Mouse (Mus musculus) intestine, embryonic 14.5 days (tissue): ENCODE results near the gene Chtop. TPM values are rescaled to one million over a fixed set of nuclear protein-coding genes. Genes with fewer than 3 reads are reported as not detected.
A peak's percentile ranks its signal among the peaks of the same experiment; 100 is the strongest.

Source experiments
- ATAC-seq: fragments of 200-750 bp; cut with Nextera tagmentation; replicated peaks from 2 replicates; pipeline ENCODE4 v1.8.0; 2017; ENCODE audit warnings: low read depth, moderate number of reproducible peaks, moderate TSS enrichment, moderate library complexity; ENCODE audit not compliant: low FRiP score, low TSS enrichment
- DNase-seq: peaks from one replicate; pipeline ENCODE4 v3.0.0-alpha.2; 2018; ENCODE audit warnings: low spot score
- H3K27ac ChIP-seq: fragments of 300-500 bp; sonication (generic); 2 replicates; pipeline ENCODE4 v1.5.1; 2014; ENCODE audit warnings: low read depth, mild to moderate bottlenecking, control low read depth
- H3K27me3 ChIP-seq: fragments of 300-500 bp; sonication (generic); replicated peaks from 2 replicates; pipeline ENCODE4 v1.6.1; 2014; ENCODE audit warnings: low read length, control low read depth; ENCODE audit not compliant: control insufficient read depth, insufficient read depth
- H3K36me3 ChIP-seq: fragments of 300-500 bp; sonication (generic); 2 replicates; pipeline ENCODE4 v1.6.1; 2014; ENCODE audit warnings: low read length, control low read depth; ENCODE audit not compliant: control insufficient read depth, insufficient read depth
- H3K4me1 ChIP-seq: fragments of 300-500 bp; sonication (generic); replicated peaks from 2 replicates; pipeline ENCODE4 v1.6.1; 2014; ENCODE audit warnings: low read length, control low read depth, mixed read lengths; ENCODE audit not compliant: control insufficient read depth, insufficient read depth
- H3K4me2 ChIP-seq: fragments of 300-500 bp; sonication (generic); 2 replicates; pipeline ENCODE4 v1.6.1; 2014; ENCODE audit warnings: low read length
- H3K4me3 ChIP-seq: fragments of 300-500 bp; sonication (generic); 2 replicates; pipeline ENCODE4 v1.5.1; 2014; ENCODE audit warnings: low read depth, low read length, control low read depth, mixed read lengths
- H3K9ac ChIP-seq: fragments of 300-500 bp; sonication (generic); 2 replicates; pipeline ENCODE4 v1.6.1; 2014; ENCODE audit warnings: mild to moderate bottlenecking, low read length
- H3K9me3 ChIP-seq: fragments of 300-500 bp; sonication (generic); 2 replicates; pipeline ENCODE4 v1.6.1; 2016; ENCODE audit warnings: low read length, control low read depth; ENCODE audit not compliant: control insufficient read depth
- WGBS: fragments of 180-500 bp; shearing (Covaris S2); extraction: QIAGEN DNeasy Blood & Tissue Kit; methylation state at CpG from one replicate; pipeline ENCODE4 v1.1.7; 2014; 5-methylcytosine and 5-hydroxymethylcytosine counted together
- polyA plus RNA-seq: library from polyadenylated mRNA; unstranded; fragments of >200 nt; fragmentation: Nextera tagmentation; extraction: Ambion mirVana; gene quantifications from 2 replicates; pipeline ENCODE4 v1.2.1, GENCODE M21; 2014

Gene Chtop
- polyA plus RNA-seq, 1 experiment from 2014 or later: 87.0 TPM

- Histone ChIP-seq H3K4me2 (peak within 1 kb of the TSS; percentile 82), H3K4me1 (peaks cover 7% of the 10 kb centered on the region; the same call in 1 of the 2 replicates), H3K36me3 (peaks cover 36% of the 10 kb centered on the region), H3K4me3 (peak within 1 kb of the TSS; percentile 84), H3K9me3 (no peaks in the 10 kb centered on the region), H3K27me3 (no peaks in the 10 kb centered on the region), H3K27ac (peak within 1 kb of the TSS; percentile 91), H3K9ac (peak within 1 kb of the TSS; percentile 92)
- peak; percentile 99 for DNase-seq
- ATAC-seq: peak; percentile 99
- under 1% methylated on average over 45 of the region's 45 CpGs for WGBS
Observed at GRCm38 (mm10) chr3:90475831-90476611, 33.3 kb downstream of the Chtop start, which contains the start of gene Ilf2. Gene Ilf2, plus strand, starts transcription at chr3:90476126.

GRCm38 (mm10) chr3:90475151-90475830 lies 34.0 kb downstream of the Chtop start:
- ATAC-seq: peak; percentile 26
- Histone ChIP-seq H3K4me3 (peak overlapping the region; percentile 84), H3K27ac (no peak overlapping the region), H3K9me3 (no peaks in the 10 kb centered on the region), H3K4me1 (peaks cover 7% of the 10 kb centered on the region; the same call in 1 of the 2 replicates), H3K9ac (no peak overlapping the region), H3K27me3 (no peaks in the 10 kb centered on the region), H3K36me3 (peaks cover 28% of the 10 kb centered on the region), H3K4me2 (peak overlapping the region; percentile 49)
- DNase-seq: no peak
- WGBS: 40% methylated on average over 15 of the region's 16 CpGs

- H3K27me3 ChIP-seq: no peaks in the 10 kb centered on the region
- WGBS: 20% methylated on average over 3 of the region's 3 CpGs
- peaks cover 5% of the 10 kb centered on the region; the same call in 1 of the 2 replicates for H3K4me1 ChIP-seq
- H3K9ac ChIP-seq: no peak overlapping the region
- H3K9me3 ChIP-seq: no peaks in the 10 kb centered on the region
- H3K36me3 ChIP-seq: no peaks in the 10 kb centered on the region
- no peak overlapping the region for H3K27ac ChIP-seq
- no peak overlapping the region for H3K4me2 ChIP-seq
- no peak for ATAC-seq
- no peak for DNase-seq
- no peak overlapping the region for H3K4me3 ChIP-seq
Observed at GRCm38 (mm10) chr3:90472213-90472612, 37.1 kb downstream of the Chtop start.

DNA sequence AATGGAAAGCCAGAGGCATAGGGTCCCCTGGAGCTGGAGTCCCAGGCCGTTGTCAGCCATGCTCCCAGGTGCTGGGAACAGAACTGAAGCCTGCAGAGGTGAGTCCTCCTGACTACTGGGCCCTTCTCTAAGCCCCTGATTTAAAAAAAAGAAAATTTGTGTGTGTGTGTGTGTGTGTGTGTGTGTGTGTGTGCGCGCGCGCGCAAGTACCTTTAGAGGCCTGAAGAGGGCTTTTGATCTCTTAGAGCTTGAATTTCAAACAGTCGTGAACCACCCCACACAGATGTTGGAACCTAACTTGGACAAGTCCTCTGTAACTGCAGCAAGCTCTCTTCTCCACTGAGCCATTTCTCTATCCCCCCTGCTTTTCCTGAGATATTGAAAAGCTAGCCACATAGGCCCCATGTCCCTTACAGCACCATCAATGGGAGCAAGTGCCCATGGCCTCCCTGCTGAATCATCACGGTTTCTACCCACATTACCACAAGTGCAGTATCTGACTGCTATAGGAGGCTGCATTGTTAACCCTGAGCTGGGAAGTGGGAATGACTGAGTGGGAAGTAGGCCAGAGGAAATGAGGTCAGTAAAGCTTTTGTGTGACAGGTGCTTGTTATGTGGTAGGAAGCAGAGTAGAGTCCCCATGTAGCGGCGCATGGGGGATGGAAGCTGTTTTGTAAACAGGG lies 41.5 kb downstream of the Chtop start:
- ATAC-seq: no peak
- no peak for DNase-seq
- Histone ChIP-seq H3K4me1 (0 out of 2 replicates have a peak, but pooled peaks cover 2% of the 10 kb centered on the region), H3K27me3 (peaks cover 34% of the 10 kb centered on the region), H3K4me2 (no peak overlapping the region), H3K27ac (no peak overlapping the region), H3K4me3 (no peak overlapping the region), H3K9ac (no peak overlapping the region), H3K36me3 (no peaks in the 10 kb centered on the region), H3K9me3 (no peaks in the 10 kb centered on the region)
- WGBS: 95% methylated on average over 10 of the region's 10 CpGs

DNA sequence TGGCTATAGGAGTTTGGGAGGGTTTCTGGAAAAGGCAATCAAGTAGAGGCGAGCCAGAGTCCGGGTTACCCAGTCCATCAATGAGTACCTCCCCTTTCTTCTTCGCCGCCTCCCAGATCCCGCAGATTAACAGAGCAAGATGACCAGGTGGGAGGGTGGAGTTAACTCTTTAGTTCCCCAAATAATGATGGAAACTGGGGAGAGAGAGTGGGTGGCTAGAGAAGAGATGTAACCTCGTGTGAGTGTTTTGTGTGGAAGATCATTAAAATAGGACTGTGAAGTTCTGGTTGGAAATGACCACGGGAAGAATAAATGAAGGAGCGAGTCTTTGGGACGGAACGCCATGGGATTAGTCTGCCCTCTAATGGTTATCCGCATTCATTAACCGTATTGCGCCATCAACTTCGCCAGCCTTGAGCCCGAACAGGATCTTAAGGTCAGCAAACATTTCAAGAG lies 43.0 kb downstream of the Chtop start:
- ATAC-seq: peak; percentile 54; the same call in 1 of the 2 replicates
- Histone ChIP-seq H3K27ac (no peak overlapping the region), H3K9ac (peak overlapping the region; percentile 46; the same call in 1 of the 2 replicates), H3K36me3 (no peaks in the 10 kb centered on the region), H3K27me3 (peaks cover 34% of the 10 kb centered on the region), H3K4me1 (0 out of 2 replicates have a peak, but pooled peaks cover 2% of the 10 kb centered on the region), H3K4me3 (peak overlapping the region; percentile 58), H3K4me2 (peak overlapping the region; percentile 89), H3K9me3 (no peaks in the 10 kb centered on the region)
- under 1% methylated on average over 15 of the region's 15 CpGs for WGBS
- DNase-seq: peak; percentile 82

GRCm38 (mm10) chr3:90465686-90466310 lies 43.5 kb downstream of the Chtop start, which contains the start of gene Npr1:
Gene Npr1, minus strand, starts transcription at chr3:90465866.
- Histone ChIP-seq H3K4me3 (peak within 1 kb of the TSS; percentile 58), H3K4me1 (0 out of 2 replicates have a peak, but pooled peaks cover 2% of the 10 kb centered on the region), H3K4me2 (peak within 1 kb of the TSS; percentile 89), H3K27ac (no peak within 1 kb of the TSS), H3K9me3 (no peaks in the 10 kb centered on the region), H3K36me3 (no peaks in the 10 kb centered on the region), H3K27me3 (peaks cover 34% of the 10 kb centered on the region), H3K9ac (peak within 1 kb of the TSS; percentile 46)
- DNase-seq (peak; percentile 75), ATAC-seq (peak; percentile 61)
- under 1% methylated on average over 38 of the region's 49 CpGs for WGBS

DNA sequence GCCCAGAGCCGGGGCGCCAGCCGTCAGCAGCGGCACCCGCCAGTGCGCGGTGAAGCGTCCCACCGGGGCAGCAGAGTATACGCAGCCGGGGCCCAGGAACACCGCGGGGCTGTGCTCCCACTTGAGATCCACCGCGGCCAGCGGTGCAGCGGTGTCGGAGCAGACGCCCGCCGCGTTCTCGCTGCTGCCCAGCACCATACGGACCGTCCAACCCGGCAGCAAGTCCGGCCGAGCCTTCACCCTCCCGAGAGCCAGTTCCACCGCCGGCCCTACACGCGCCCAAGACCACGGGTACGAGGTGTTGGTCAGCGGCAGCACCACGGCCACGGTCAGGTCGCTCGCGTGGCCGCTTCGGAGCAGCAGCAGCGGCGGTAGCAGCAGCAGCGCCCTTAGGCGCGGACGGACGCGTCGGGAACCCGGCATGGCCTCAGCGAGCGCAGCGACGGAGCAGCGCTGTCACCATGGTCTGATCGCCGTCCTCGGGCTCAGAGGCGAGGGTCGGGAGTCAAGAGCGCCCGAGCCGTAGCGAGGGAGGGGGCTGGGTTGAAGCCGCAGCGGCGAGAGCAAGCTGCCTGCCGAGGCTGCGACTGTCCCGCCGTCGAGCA lies 44.1 kb downstream of the Chtop start:
- peak overlapping the region; percentile 89 for H3K4me2 ChIP-seq
- WGBS: under 1% methylated on average over 75 of the region's 75 CpGs

More for the DNA sequence above, 44.1 kb downstream of the Chtop start:
- Histone ChIP-seq H3K9me3 (no peaks in the 10 kb centered on the region), H3K36me3 (no peaks in the 10 kb centered on the region), H3K27me3 (peaks cover 34% of the 10 kb centered on the region), H3K27ac (no peak overlapping the region), H3K4me3 (peak overlapping the region; percentile 58), H3K4me1 (0 out of 2 replicates have a peak, but pooled peaks cover 2% of the 10 kb centered on the region), H3K9ac (peak overlapping the region; percentile 46)
- peak; percentile 48 for ATAC-seq
- DNase-seq: peak; percentile 80
